In the genomic region with DNA sequence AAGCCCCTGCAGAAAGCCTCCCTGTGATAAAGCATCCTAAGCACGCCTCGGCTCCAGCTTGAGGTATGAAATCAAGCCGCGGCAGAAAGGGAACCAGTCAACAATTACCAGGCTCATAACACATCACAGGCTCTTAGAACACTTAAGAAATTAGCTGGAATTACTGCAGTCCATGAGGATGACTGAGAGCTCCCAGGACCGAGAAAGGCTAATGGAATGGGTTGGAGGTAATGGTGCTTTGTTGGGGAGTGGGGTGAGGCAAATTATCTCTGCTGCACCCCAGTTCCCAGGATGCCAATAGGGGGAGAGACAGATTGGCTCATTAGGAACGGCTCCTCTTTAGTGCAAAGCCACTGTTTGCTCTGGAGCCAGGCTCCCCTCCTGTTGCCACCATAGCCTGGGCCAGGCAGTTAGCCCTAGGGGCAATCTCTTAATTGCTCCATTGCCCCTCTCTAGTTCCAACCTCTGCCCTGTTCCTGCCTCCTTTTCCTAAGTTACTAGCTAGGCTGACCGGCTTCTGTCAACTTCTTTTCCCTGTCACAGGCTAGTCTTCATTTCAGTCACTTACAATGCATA, we compare ENCODE assay signal across 25 mouse cellular contexts. TPM values are rescaled to one million over a fixed set of nuclear protein-coding genes. Genes with fewer than 3 reads are reported as not detected.
"Had no signal": no experiment of that assay in that cellular context is flagged by ENCODE, and none has a peak within 500 bp of the region (broad histone marks: within the 10 kb centered on the region; RNA-seq: fewer than 3 reads in every experiment).

No protein-coding gene starts in this region.

- H3K9me3 ChIP-seq: heart, embryonic 13.5 days; heart, embryonic 15.5 days; limb, embryonic 10.5 days; limb, embryonic 12.5 days had no signal

- H3K4me3 ChIP-seq: heart, adult 2 months; heart, embryonic 13.5 days; heart, embryonic 15.5 days; layer of hippocampus, adult 2 months; left cerebral cortex, adult 2 months; limb, embryonic 10.5 days; limb, embryonic 12.5 days had no signal

- DNase-seq: forebrain, postnatal 0 days; gastrocnemius, postnatal 14 days; gastrocnemius, postnatal 36 days; heart, adult 11 months; heart, adult 2 months; heart, postnatal 14 days; heart, postnatal 36 days; kidney, adult 11 months; kidney, adult 2 months; kidney, adult 9 months; kidney, postnatal 10 days; kidney, postnatal 25 days; kidney, postnatal 4 days; liver had no signal

- H3K27ac ChIP-seq: heart, adult 2 months; heart, embryonic 13.5 days; heart, embryonic 15.5 days; hindbrain, postnatal 0 days; layer of hippocampus, adult 2 months; left cerebral cortex, adult 2 months; limb, embryonic 10.5 days; limb, embryonic 12.5 days had no signal

- H3K9ac ChIP-seq: forebrain, postnatal 0 days; heart, embryonic 13.5 days; heart, embryonic 15.5 days; limb, embryonic 12.5 days had no signal

- H3K27me3 ChIP-seq: heart, embryonic 13.5 days; limb, embryonic 12.5 days had no signal

- H3K4me2 ChIP-seq: heart, embryonic 11.5 days; heart, embryonic 13.5 days; heart, embryonic 15.5 days; limb, embryonic 12.5 days; liver, embryonic 11.5 days had no signal

- ATAC-seq: forebrain, postnatal 0 days; hindbrain, postnatal 0 days; intestine, embryonic 16.5 days had no signal

- H3K36me3 ChIP-seq: heart, embryonic 13.5 days; heart, embryonic 15.5 days; limb, embryonic 10.5 days; limb, embryonic 12.5 days had no signal

RNA-seq across cellular contexts. Expression of a gene that starts 17.7 kb away (rescaled TPM):
- polyA plus RNA-seq: hindbrain, embryonic 11.5 days; liver, embryonic 11.5 days had no signal
